Mouse (Mus musculus): Measurements from ENCODE around the gene Ldb3. TPM values are rescaled to one million over a fixed set of nuclear protein-coding genes. Genes with fewer than 3 reads are reported as not detected.
A peak's percentile ranks its signal among the peaks of the same experiment; 100 is the strongest.

Gene Ldb3
- total RNA-seq, 2 experiments from 2014 or later: 1,886 to 2,548 TPM

DNA sequence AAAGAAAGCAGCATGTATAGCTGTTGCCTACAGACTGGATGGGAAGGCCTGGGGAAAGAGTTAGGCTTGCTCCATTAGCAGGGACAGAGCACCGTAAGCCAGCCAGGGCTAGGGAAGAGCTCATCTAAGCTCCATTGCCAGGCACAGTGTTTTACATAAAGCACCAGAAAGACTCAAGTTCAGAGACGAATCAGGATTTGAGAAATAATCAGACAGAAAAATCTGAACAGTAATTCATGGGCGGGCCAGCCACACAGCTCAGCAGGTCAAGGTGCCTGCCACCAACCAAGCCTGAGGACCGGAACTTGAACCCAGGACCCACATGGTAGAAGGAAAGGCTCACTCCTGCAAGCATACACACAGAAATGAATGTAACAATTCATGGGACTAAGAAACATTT is 88.8 kb downstream of the Ldb3 start:
- Histone ChIP-seq H3K4me3 (peak overlapping the region; percentile 79), H3K27ac (peak overlapping the region; percentile 100)
- no peak for DNase-seq
- no peak for TF ChIP-seq CTCF (IDR thresholded peaks at IDR 0.05)
- intact Hi-C loops (cut with DNase I): loop anchor here (5.0 kb wide), 2 partner anchors 32 to 48 kb away; no protein-coding TSS in a partner anchor

DNA sequence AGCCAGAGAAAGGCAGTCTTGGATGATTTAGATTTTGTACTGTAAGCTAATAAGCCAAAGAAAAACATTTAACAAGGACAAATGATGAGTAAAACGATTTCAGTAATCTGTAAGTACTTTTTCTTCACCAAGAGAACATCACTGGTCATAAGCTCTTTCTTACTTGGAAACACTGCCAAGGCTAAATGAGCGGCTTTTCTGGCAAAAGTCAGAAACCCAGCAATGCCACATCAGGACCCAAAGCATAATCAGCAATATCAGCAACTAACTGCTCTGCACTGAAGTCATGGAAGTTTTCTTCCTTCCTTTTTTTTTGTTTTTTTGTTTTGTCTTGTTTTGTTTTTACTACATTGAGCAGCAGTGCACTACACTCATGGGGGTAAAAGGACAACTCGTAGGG is 91.1 kb downstream of the Ldb3 start:
- H3K4me3 ChIP-seq: peak overlapping the region; percentile 3; the same call in 1 of the 2 replicates
- intact Hi-C loops (cut with DNase I): no loop called here
- peak overlapping the region; percentile 46 for H3K27ac ChIP-seq
- no peak for DNase-seq
- no peak for TF ChIP-seq CTCF (IDR thresholded peaks at IDR 0.05)

DNA sequence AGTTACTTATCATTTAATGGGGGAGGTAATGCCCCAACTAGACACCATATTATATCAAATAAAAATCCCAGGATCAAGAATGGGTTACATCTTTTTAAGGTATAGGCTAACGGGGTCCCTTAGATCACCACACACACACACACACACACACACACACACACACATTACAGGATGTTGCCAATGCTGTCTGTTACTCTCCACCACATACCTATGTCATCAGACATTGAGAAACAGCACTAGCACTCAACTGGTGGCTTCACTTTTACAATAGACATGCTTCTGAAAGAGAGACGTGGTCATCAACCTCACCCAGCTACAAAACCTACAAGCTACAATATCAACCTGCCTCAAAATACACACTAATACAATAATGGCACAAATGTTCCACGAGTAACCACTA is 94.8 kb downstream of the Ldb3 start:
- Histone ChIP-seq H3K27ac (no peak overlapping the region; the same call in 1 of the 2 replicates), H3K4me3 (no peak overlapping the region)
- intact Hi-C loops (cut with DNase I): no loop called here
- no peak for TF ChIP-seq CTCF (IDR thresholded peaks at IDR 0.05)
- DNase-seq: no peak

DNA sequence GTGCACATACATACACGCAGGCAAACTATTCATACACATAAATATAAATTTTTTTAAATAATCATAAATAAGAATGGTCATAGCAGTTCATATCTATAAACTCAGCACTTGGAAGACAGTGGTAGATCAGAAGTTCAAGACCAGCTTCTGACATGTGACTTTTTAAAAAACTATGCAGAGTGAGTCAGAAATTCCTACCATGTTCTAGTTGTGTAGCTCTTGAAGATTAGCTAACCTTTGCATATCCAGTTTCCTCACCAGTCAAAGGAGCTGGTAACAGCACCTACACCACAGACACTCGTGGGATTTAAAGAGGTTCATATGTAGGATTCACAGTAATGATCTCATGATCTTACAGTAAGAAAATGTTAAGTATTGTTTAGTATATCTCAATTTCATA is 95.8 kb downstream of the Ldb3 start:
- H3K4me3 ChIP-seq: no peak overlapping the region
- TF ChIP-seq CTCF (IDR thresholded peaks at IDR 0.05): no peak
- no peak for DNase-seq
- intact Hi-C loops (cut with DNase I): no loop called here
- H3K27ac ChIP-seq: peak overlapping the region; percentile 72

DNA sequence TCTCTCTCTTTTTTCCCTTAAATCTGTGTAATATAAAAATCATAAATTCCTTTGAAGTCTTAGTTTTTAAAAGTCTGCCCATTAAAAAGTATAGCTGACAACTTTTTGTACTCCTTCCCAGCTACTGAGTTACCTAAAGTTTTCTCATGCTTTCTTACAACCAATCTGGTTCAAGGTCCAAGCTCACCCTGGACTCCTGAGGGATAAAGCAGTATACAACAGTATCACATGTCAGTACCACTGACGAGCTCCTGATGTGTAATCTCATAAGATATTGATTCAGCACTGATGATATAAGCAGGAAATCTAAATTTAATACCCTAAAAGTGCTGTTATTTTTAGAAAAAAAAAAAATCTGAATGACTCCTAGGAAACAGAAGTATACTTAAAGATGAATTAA is 97.5 kb downstream of the Ldb3 start:
- intact Hi-C loops (cut with DNase I): no loop called here
- no peak overlapping the region for H3K4me3 ChIP-seq
- TF ChIP-seq CTCF (IDR thresholded peaks at IDR 0.05): no peak
- no peak for DNase-seq
- peak overlapping the region; percentile 72; the same call in 1 of the 2 replicates for H3K27ac ChIP-seq

DNA sequence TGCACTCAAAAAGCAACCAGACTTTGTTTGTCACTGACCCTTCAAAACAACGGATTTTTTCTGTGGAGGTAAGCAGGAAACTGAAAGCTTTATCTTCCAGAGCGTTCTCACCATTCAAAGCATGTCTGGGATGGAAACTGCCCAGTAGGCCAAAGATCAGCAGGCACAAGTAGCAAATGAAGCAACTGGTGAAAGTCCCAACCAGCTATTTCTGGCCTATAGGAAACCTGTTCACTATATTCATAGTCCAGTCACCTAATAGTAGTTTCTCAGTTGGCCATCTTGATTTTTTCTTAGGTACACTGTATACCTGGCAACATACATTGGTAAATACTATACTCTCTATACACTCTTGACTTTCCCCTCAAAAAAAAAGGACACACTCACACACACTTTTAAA is 98.6 kb downstream of the Ldb3 start:
- intact Hi-C loops (cut with DNase I): no loop called here
- H3K27ac ChIP-seq: peak overlapping the region; percentile 72
- peak overlapping the region; percentile 11 for H3K4me3 ChIP-seq
- DNase-seq: no peak
- TF ChIP-seq CTCF (IDR thresholded peaks at IDR 0.05): no peak

DNA sequence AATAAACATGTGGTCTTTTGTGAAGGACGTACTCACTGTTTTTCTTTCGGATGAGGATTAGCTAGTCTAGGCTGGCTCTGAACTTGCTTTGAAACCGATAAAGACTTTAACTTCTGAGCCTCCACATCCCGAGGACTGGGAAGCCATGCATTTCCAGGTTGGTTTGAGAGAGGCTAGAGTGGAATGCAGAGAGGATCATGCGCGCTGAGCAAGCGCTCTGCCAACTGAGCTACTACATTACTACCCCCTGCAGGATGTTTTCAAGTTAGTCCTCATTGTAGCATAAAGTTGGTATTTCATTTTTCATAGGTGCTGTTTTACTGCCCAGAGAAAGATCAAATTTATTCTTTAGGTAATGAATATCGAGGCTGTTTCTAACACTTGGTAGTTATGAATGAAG is 102.3 kb downstream of the Ldb3 start:
- intact Hi-C loops (cut with DNase I): no loop called here
- Histone ChIP-seq H3K27ac (peak overlapping the region; percentile 31; the same call in 1 of the 2 replicates), H3K4me3 (no peak overlapping the region)
- TF ChIP-seq CTCF (IDR thresholded peaks at IDR 0.05): peak; percentile 23; the same call in 1 of the 2 replicates
- DNase-seq: no peak

DNA sequence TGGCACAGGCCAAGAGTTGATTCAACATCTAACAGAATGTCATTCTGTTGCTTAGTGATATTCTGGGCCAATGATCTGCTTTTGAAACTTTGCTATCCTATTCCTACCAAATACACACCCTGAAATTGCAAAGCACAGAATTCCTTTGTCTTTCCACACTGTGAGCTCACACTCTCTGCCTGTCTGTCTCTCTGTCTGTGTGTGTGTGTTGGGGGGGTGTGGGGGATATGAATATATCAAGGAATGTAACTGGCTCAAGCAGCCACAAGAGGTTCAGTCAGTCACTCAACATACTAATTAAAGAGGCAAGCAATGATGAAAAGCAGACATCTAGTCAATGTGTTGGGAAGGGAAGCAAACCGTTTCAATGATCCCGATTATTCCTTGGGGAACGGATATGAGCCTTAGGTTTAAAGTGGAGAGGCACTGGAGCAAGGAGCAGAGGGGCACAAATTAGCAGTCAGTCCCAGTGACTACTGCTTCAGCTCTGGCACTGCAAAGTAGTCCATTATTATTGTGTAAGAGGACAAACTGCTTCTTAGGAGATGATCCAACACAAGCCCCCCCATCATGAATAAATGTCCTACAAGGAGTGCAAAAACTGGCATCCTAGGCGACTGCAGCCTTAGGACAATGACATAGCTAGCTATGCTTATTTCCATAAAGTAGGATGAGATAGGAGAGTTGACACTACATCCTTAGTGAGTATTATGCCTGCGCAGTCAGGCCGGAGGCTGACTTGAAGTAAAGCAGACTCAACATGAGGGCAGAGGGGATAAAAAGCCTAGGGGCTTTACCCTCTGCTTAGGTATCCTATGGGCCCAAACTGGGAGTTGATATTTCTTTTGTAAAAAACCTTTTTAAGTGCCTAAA is 104.8 kb downstream of the Ldb3 start:
- DNase-seq: no peak
- peak overlapping the region; percentile 59 for H3K27ac ChIP-seq
- TF ChIP-seq CTCF (IDR thresholded peaks at IDR 0.05): no peak

More for the DNA sequence above, 104.8 kb downstream of the Ldb3 start:
- intact Hi-C loops (cut with DNase I): no loop called here
- H3K4me3 ChIP-seq: no peak overlapping the region

Other genes starting within 250 kb of the Ldb3 start
- gene Fam25c, start 233.2 kb downstream of the Ldb3 start, total RNA-seq (2021): not detected
- gene Sncg, start 213.9 kb downstream of the Ldb3 start, total RNA-seq (2021): 1 to 10 TPM; 4.0 to 4.8 TPM
- 10 to 100 TPM; 10.3 to 12.4 TPM for gene Mmrn2, start 213.2 kb downstream of the Ldb3 start, total RNA-seq (2021)
- 10 to 100 TPM; 49.4 to 54.1 TPM for gene Bmpr1a, start 85.3 kb downstream of the Ldb3 start, total RNA-seq (2021)
- not detected for gene 9230112D13Rik, start 65.9 kb downstream of the Ldb3 start, total RNA-seq (2021)
- gene Opn4, start 11.5 kb upstream of the Ldb3 start, total RNA-seq (2021): not detected
- gene Wapl, start 85.2 kb upstream of the Ldb3 start, total RNA-seq (2021): 10 to 100 TPM; 38.8 to 40.0 TPM
- not detected for gene Grid1, start 231.4 kb upstream of the Ldb3 start, total RNA-seq (2021)

All from gastrocnemius, adult 2 months (tissue).